ENCODE assay signal across 7 mouse cellular contexts in the genomic region with DNA sequence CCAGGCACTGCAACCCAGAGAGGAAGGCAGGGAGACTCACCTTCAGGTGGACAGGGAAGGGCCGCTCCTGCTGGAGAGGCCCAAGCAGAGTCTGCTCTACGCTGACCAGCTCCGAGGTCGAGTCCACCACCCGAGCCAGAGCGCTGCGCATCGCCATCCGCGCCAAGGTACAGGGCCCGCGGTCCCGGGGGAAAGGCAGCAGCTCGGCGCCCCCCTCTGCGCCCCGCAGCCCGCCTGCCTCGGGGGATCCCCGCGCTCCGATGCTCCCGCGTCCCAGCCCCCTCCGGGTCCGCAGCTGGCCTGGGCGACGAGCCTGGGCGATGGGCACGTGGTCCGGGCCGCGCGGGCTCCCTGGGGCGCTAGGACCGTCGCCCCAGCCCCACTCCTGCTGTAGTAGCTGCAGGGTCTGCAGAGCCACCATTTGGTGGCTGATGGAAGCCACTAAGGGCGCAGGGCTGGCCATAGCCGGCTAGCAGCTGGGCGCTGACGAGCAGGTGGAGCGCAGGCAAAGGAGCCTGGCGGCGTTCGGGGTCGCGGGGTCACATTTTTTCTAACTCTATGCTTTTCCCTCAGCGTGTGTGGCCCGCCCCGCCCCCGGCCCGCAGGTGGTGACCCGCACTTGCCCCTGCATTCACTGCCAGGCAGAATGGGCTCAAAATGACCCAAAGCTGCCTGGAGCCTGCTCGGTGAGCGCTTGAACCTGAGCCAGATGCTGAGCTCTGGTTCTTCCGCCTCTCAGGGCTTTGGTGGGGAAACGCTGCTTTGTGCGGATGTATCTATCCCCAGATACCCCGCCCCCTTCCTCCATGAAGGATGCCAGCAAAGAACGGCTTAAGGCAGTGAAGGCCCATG. TPM values are rescaled to one million over a fixed set of nuclear protein-coding genes. Genes with fewer than 3 reads are reported as not detected.
A peak's percentile ranks its signal among the peaks of the same experiment; 100 is the strongest.
DNase-seq lines count a peak whose midpoint lies in the region; ATAC-seq lines count a peak whose summit lies in the region.

A gene (plus strand): TSS at position 102 of the 852 bp plus-strand sequence.
A gene (minus strand): TSS at position 560 of the 852 bp plus-strand sequence.

- H3K36me3 ChIP-seq in forebrain, embryonic 12.5 days (replicated peaks), result no peaks in the 10 kb centered on the region
- no peaks in the 10 kb centered on the region for H3K36me3 ChIP-seq in hindbrain, embryonic 11.5 days (ENCODE audit: control insufficient read depth, insufficient read depth, low read length)
- H3K36me3 ChIP-seq in stomach, embryonic 14.5 days (ENCODE audit: control insufficient read depth, insufficient read depth, low read length), result no peaks in the 10 kb centered on the region

- H3K4me2 ChIP-seq in forebrain, embryonic 12.5 days, result peak within 1 kb of the TSS; percentile 98
- H3K4me2 ChIP-seq in hindbrain, embryonic 11.5 days (replicated peaks; ENCODE audit: low read depth, low read length), result peak within 1 kb of the TSS; percentile 98
- peak within 1 kb of the TSS; percentile 99 for H3K4me2 ChIP-seq in stomach, embryonic 14.5 days (replicated peaks; ENCODE audit: low read depth, low read length)

- H3K27ac ChIP-seq in forebrain, embryonic 12.5 days, result peak within 1 kb of the TSS; percentile 38; the same call in 1 of the 2 replicates
- H3K27ac ChIP-seq in hindbrain, embryonic 11.5 days (ENCODE audit: low read depth, low read length), result no peak within 1 kb of the TSS
- H3K27ac ChIP-seq in stomach, embryonic 14.5 days (ENCODE audit: low read length), result no peak within 1 kb of the TSS

- H3K9ac ChIP-seq in forebrain, embryonic 12.5 days, result peak within 1 kb of the TSS; percentile 71
- H3K9ac ChIP-seq in hindbrain, embryonic 11.5 days (ENCODE audit: low read depth, low read length), result peak within 1 kb of the TSS; percentile 64
- peak within 1 kb of the TSS; percentile 40 for H3K9ac ChIP-seq in stomach, embryonic 14.5 days (replicated peaks; ENCODE audit: low read depth, low read length)

- peaks cover 10% of the 10 kb centered on the region; the same call in 1 of the 2 replicates for H3K27me3 ChIP-seq in forebrain, embryonic 12.5 days
- no peaks in the 10 kb centered on the region; the same call in 1 of the 2 replicates for H3K27me3 ChIP-seq in hindbrain, embryonic 11.5 days (ENCODE audit: control insufficient read depth, insufficient read depth, low read length)
- H3K27me3 ChIP-seq in stomach, embryonic 14.5 days (ENCODE audit: control insufficient read depth, insufficient read depth, low read length), result no peaks in the 10 kb centered on the region

- H3K4me1 ChIP-seq in forebrain, embryonic 12.5 days, result peaks cover 15% of the 10 kb centered on the region
- H3K4me1 ChIP-seq in hindbrain, embryonic 11.5 days (replicated peaks; ENCODE audit: control insufficient read depth, insufficient read depth, low read length), result peaks cover 4% of the 10 kb centered on the region
- peaks cover 3% of the 10 kb centered on the region; the same call in 1 of the 2 replicates for H3K4me1 ChIP-seq in stomach, embryonic 14.5 days (ENCODE audit: control insufficient read depth, insufficient read depth, low read length)

- DNase-seq in Muller cell, postnatal 12 days (ENCODE audit: inconsistent ontology term), result peak; percentile 82
- DNase-seq in brain, embryonic 18.5 days (ENCODE audit: low read depth, low spot score), result peak; percentile 55
- peak; percentile 73 for DNase-seq in hindbrain, embryonic 11.5 days (ENCODE audit: low spot score)
- DNase-seq in layer of hippocampus, postnatal 10 days (ENCODE audit: low spot score in 2 of 2), result peak; percentile 41 to 59
- peak; percentile 34 to 37 for DNase-seq in lung, postnatal 4 days

- peak within 1 kb of the TSS; percentile 55 for H3K4me3 ChIP-seq in forebrain, embryonic 12.5 days (replicated peaks)
- H3K4me3 ChIP-seq in hindbrain, embryonic 11.5 days (ENCODE audit: low read depth, low read length), result peak within 1 kb of the TSS; percentile 48
- H3K4me3 ChIP-seq in stomach, embryonic 14.5 days (ENCODE audit: low read depth, low read length), result peak within 1 kb of the TSS; percentile 42

- whole genome bisulfite sequencing in forebrain, embryonic 12.5 days, result under 1% methylated on average over 58 of the region's 60 CpGs
- WGBS in hindbrain, embryonic 11.5 days, result under 1% methylated on average over 60 of the region's 60 CpGs
- under 1% methylated on average over 60 of the region's 60 CpGs for WGBS in stomach, embryonic 14.5 days

- peak; percentile 88 for ATAC-seq in forebrain, embryonic 12.5 days (ENCODE audit: low FRiP score)
- peak; percentile 94 for ATAC-seq in hindbrain, embryonic 11.5 days (ENCODE audit: low FRiP score)
- peak; percentile 42 for ATAC-seq in stomach, embryonic 14.5 days (ENCODE audit: insufficient number of reproducible peaks, insufficient read depth, low FRiP score, low read depth)

- H3K9me3 ChIP-seq in forebrain, embryonic 12.5 days, result no peaks in the 10 kb centered on the region
- no peaks in the 10 kb centered on the region for H3K9me3 ChIP-seq in hindbrain, embryonic 11.5 days (ENCODE audit: control insufficient read depth, low read length)
- H3K9me3 ChIP-seq in stomach, embryonic 14.5 days (ENCODE audit: control insufficient read depth, low read depth, low read length), result no peaks in the 10 kb centered on the region

RNA-seq across cellular contexts. Expression of the first gene that starts in this region (rescaled TPM):
- polyA plus RNA-seq in forebrain, embryonic 12.5 days (2016; fragmentation: Nextera tagmentation; extraction: Ambion mirVana), result 78.8 and 80.8 TPM in 2 replicates
- polyA plus RNA-seq in hindbrain, embryonic 11.5 days (2014; fragmentation: Nextera tagmentation; extraction: Ambion mirVana), result 62.1 and 62.9 TPM in 2 replicates
- 10 to 100 TPM; 18.7 to 19.0 TPM for total RNA-seq in layer of hippocampus, postnatal 10 days (2021)
- 65.0 and 70.9 TPM in 2 replicates for polyA plus RNA-seq in stomach, embryonic 14.5 days (2014; fragmentation: Nextera tagmentation; extraction: Ambion mirVana)

RNA-seq across cellular contexts. Expression of the second gene that starts in this region (rescaled TPM):
- 9.1 and 10.2 TPM in 2 replicates for polyA plus RNA-seq in forebrain, embryonic 12.5 days (2016; fragmentation: Nextera tagmentation; extraction: Ambion mirVana)
- polyA plus RNA-seq in hindbrain, embryonic 11.5 days (2014; fragmentation: Nextera tagmentation; extraction: Ambion mirVana), result 1.4 and 1.6 TPM in 2 replicates
- total RNA-seq in layer of hippocampus, postnatal 10 days (2021), result 1 to 10 TPM; 8.1 to 9.8 TPM
- 0.98 and 1.00 TPM in 2 replicates for polyA plus RNA-seq in stomach, embryonic 14.5 days (2014; fragmentation: Nextera tagmentation; extraction: Ambion mirVana)

Comparison
In these comparisons a context has a peak if more than half of its experiments do, and no peak if none do; other contexts are left out.
1. ATAC-seq: peak in every context shown above with its lines; median percentile 94 in hindbrain, embryonic 11.5 days; 88 in forebrain, embryonic 12.5 days; 42 in stomach, embryonic 14.5 days.